Mouse (Mus musculus) cerebellum, adult 9-11 months (tissue): ENCODE results near the gene Lrfn2.
A peak's percentile ranks its signal among the peaks of the same experiment; 100 is the strongest.

Source experiments
- DNase-seq: peaks from one replicate; pipeline ENCODE4 v3.0.0; 2022

Gene Lrfn2

DNA sequence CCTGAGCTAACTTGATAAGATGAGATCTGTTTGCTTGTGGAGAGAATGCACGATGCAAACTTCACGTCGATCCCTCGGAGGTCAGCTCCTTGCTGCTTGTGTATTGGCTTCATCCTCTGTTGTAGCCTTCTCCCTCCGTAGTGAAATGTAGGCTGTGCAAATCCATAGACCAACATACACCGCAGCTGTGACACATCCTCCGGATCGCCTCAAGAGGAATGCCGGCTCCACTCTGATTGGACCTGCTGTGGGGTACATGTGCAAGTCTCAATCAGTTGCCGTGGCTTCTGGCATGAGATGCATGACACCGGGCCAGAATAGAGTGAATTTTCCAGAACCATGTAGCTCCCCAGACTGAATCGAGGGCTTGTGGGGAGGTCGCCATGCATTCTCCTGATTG lies 36.1 kb downstream of the Lrfn2 start:
- DNase-seq = no peak

DNA sequence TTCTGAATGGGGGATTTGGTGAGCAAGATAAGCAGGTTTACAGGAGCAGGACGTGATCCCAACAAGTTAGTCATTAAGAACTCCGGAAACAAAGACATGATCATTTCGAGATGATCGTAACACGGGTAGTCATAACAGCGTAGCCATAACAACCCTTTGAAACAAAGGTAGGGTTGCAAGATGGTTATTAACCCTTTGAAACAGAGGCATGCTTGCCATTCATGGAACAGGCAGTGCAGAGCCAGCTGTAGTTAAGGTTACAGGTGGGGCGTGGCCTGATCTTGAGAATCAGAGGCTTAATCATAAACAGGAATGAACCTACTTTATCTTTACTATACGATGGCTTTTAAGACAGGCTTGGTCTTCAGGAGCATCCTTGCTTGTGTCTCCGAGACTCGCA lies 39.1 kb downstream of the Lrfn2 start:
- DNase-seq = no peak

DNA sequence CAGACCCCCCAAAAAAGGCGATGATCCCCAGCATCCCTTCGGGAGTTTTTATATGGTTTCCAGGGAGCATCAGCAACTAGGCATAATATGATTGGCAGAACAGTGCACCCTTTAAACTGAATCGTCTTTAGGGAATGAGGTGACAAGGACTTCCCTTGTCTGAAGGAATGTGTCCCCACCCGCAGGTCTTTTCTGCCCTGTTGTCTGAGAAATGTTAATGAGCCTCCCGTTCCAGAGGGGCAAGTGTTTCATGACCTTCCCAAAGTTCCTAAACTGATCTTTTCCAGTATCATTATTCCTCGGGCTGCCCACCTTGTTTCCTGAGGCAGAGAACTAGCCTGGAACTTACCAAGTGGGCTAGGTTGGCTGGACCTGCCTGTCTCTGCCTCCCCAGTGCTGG lies 40.7 kb downstream of the Lrfn2 start:
- DNase-seq = no peak

DNA sequence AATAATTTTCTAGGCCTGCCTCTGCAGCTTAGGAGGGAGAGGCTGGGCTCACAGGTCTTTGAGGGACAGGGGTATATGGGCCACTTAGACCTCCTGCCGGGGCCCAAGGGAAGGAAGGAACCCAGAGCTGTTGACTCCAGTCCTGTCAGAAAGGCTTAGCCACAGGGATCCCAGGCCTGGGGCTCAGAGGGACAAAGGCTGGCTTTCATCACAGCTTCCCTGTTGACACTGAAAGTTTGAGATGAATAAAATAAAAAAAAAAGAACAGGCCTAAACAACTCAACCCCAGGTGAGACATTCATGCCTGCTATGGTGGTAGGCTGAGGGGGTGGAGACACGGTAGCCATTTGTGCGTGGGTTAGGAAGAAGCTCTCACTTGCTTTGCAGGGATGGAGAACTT lies 41.2 kb downstream of the Lrfn2 start:
- no peak for DNase-seq

DNA sequence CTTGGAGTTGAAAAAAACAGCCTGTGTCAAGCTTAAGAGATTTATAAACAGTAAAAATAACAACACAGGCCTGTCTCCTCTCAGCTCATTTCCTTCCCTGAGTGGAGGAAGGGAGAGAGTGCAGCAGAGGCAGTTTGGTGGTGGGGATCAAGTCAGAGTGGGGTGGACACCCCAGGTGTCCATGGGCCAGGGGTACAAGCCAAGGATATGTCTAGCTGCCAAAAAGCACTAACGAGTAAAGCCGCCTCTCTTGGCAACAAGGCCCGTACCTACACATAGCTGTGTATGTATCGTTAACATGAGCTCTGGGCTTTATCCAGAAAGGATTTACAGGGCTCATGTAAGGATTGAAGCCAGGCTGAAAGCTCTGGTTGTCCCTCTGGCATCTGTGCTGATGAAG lies 42.9 kb downstream of the Lrfn2 start:
- no peak for DNase-seq

DNA sequence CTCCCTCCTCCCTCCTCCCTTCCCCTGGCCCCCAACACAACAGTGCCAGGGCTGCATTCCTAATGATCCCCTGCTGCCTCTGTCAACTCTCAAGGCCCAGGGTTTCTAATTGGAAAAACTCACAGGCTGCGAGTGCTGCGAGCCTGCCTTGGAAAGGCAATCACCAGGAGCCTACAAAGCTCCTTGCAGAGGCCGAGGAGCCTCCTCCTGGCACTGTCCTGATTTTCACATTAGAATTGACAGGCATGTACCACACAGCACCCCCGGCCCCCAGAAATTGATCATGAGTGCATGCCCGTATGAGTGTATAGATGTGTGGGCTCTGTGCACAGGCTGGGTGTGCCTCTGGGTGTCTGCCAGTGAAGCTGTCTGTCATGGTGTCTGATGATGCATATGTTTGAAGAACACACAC lies 44.4 kb downstream of the Lrfn2 start:
- no peak for DNase-seq

DNA sequence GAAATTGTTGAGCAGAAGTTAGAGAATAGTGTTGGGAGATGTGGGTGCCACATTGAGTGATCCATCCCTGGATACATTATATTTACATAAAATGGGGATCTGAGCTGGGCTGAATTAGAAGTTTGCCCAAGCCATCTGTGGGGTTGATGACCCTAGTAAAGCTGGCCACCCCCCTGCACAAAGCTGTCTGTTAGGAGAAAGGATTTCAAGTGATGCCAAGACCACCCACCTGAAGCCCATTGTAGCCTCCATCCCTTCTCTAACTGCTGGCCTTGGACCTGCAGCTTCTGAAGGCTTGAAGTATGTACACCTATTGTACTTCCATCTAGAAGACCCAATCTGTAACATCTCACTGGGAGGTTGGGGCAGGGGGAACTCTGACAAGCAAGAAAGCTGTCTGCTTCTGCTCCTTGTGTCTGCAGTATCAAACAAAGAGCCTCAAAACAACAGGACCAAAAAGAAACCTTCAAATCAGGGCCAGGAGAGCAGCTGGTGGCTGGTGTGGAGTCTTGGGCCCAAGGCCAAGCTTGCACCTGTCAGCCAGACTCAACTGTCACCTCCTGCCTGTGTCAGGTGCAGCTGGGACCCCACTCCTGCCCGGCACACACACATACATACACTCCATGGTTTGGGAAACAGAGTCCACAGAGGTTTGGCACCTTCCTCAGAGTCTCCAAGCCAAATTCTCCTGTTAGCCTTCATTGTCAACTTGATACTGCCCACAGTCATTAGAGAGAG lies 63.2 kb downstream of the Lrfn2 start:
- no peak for DNase-seq

DNA sequence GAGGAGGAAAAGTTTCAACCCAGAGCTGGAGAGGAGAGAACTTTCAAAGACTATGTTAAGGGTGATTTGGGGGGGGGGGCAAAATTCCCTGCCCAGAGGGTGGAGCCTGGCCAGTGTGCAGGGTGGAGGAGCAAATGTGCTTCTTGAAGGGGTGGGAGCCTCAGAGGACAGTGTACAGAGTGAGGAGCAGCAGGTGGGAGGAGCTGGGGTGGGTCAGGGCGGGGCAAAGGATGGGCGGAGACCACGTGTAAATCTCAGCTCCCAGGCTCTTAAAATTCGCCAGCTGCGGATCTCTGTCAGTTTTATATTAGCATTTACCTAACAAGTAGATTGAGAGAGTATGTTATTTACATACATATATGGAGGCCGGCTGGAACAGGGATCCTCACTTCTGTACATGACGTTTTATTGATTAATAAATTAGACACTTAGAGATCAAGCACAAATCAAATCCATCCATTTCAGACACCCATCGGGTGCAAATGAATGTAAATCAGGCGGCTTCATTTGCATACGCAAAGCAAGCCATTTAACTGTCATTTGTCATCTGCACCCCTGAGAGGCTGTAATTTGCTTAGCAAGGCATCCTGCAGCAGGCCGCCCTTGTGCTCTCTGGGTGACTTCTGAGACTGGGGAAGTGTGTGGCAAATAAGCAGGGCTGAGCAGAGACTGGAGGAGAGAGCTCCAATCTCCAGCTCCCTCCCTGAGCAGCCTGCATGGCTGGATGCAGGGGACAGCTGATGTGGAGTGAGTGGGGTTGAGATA lies 67.5 kb downstream of the Lrfn2 start:
- DNase-seq = no peak

DNA sequence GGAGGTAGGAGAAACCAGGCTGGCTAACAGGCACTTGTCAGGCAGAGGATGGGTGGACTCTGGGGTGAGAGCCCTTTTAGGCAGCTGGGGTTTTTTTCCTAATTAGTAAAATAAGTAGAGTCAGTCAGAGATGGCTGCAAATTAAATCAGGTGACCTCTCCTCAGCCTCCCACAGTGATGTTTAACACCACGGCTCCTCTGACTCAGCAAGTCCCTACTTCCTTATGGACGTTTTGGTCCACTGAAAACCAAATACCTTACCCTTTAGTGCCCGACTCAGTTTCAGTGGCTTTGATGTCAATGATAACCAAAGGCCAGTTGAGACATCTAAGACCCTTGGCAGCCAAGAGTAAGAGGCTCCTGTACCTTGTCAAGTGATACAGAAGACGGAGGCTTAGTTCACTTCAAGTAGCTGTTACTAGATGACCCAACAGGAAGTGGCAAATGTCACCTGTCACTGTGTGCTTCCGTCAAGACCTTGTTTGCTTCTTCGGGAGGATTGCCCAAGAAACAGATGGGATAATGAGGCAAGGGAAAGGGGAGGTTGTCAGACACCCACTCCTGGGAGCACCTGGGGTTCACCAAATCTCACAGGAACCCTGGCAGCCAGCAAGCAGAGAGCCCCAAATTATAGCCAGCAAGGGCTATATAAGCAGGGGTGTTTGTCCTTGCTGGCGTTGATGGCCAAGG lies 77.3 kb downstream of the Lrfn2 start:
- no peak for DNase-seq

DNA sequence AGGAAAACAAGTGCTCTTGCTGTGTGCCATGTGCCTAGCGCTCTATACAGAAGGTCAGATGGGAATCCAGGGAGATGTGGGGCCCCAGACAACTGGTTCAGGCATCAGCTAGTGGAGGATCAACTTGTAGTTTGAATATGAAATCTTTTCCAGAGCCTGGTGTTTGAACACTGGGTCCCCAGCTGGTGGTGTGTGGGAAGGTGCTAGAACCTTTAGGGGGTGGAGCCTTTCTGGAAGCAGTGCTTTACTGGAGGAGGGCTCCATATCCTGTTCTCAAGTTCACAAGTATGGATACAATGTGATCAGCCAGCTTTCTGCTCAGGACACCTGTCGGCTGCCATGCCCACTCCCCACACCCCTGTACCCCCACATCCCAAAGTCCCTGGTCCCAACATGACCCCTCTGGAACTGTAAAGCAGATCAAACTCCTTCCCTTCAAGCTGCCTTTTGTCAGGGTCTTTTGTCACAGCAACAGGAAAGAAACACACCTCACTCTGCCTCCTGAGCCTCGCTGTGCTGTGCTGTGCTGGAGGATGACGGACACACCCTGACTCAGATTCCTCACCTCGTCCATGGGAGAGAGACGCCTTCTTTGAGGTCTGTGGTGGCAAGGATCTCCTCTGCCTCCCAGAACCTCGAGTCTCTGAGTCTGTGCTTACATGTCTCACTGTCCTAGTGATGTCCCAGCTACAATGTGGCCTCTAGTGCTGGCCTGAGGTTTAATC lies 81.9 kb downstream of the Lrfn2 start:
- no peak for DNase-seq

DNA sequence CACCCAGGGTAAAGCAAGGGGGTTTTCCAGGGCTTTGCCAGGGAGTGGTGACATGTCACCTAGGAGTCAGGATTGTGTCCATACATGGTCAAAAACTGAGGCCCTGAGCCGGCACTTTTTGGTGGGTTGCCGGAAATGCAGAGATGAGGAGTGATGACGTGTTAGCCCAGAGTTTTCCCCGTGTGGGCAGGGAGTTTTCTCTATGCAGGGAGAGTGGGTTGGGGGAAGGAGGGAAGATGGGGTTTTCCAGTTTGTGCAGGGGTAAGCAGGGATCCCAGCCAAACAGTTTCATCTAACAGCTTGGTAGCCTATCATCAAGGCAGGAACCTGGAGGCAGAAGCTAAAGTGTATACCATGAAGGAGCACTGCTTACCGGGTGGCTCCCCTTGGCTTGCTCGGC lies 83.2 kb downstream of the Lrfn2 start:
- DNase-seq = no peak

DNA sequence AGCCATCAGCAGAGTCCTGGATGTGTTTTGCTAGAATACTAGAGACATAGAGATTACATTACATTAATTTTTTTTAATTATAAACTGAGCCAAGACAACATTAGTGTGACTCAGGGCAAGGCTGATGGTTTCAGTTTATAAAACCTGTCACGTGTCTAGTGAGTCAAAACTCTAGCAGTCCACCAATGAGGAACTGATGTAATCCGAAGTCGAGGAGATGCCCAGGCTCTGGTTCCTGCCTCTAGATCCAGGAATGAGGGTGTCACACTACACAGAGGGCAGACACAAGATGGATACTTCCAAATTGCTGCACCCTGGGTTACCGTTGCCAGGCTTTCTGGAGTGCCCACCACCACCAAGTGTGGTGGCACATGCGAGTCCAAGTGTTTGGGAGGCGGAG lies 84.0 kb downstream of the Lrfn2 start:
- no peak for DNase-seq

DNA sequence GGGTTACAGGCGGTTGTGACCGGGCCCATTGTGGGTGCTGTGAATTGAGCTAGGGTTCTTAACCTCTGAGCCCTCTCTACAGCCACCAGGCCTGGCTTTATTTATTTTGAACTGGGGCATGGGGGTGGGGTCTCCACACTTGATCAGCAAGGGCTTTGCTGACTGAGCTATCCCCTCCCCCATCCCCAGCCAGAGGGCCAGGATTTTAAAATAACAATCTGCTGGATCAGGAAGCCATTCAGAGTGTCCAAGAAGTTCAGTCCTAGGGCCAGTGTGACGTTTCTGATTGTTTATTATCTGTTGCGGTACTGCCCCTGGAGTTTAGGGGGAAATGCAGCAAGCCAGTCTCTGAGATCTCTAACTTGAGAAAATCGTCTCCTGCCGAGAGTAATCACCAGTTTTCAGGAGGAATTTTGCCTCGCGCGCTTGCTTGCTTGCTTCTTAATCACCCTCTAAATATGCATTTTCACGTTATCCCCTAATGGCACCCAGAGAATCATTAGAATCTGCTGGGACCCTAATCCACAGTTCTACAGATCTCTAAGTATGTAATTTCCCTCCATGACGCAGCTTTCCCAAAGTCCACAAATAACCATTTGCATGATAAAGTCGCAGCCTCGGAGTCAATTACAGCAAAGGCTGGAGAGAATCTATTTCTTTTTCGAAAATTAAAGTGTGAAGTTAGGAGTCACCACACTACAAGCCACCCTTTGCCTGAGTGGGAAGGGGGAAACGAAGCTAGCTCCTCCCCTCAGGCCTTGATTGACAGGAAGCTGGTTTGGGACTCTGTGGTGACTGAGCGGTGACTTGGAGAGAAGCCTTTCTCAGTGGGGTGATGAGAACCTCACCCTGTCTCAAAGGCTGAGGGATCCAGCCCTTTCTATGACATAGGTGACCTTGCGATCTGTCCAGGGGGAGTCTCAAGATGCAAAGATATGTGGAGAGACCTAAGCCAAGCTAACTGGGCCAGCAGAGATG lies 85.5 kb downstream of the Lrfn2 start:
- no peak for DNase-seq

DNA sequence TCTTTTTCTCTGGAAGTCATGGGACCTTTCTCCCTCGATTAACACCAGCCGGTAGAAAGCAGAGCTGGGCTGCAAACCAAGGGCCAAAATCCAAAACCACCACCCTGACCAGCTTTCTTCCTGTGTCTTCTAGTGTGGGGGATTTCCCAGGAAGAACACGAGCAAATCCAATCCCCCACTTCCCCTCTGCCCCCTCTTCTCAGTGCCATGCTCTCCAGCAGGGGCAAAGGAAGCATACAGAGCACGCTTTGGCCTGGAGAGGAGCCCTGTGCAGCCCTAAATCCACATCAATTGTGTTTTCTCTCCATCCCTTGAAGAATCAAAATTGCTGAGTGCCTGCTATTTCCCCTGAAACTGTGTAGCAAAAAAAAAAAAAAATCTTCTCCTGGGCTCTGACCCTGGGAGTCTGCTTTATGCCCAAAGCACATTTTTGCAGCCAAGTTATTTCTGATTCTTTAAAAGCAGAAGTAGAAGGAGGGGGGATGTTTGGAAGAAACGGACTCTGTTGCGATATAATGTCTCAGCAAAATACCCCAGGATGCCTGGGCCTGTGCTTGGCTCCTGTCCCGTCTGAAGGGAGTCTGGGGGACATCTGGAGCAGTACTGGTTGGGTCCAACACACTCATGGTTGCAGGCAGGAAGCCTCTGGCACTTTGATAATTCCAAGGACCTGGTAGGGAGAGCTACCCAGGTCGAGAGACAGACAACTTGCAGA lies 86.8 kb downstream of the Lrfn2 start:
- no peak for DNase-seq

DNA sequence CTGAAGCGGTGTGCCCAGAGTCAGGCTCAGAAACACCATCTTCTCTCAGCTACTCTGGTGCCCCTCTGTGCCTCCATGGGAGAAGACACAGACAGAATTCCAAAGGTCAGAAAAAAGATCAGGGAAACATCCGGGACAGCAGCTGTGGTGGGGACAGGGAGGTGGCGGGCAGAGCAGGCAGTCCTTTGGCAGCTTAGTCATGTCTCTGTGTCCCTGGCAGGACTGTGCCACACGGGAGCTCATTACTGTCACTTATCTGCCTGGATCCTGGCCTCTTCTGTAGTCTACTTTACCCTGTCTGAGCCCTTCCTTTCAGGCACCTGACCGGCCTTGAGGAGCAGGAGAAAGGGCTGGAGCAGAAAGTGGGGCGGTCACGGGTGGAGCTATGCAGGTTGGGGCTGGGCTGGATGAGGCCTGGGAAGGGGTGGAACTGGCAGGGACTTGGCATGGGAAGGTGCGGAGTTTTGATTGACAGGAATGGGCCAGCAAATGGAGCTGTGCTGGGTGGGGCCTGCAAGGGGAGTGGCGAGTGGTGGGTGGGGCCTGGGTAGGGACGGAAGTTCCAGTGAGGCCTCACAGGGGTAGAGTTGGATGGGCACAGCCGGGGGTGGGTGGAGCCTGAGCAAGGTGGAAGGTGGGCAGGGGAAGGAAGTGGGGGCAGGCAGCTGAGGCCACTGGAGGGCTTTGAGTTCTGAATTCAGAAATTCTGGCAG lies 97.5 kb downstream of the Lrfn2 start:
- peak; percentile 5 for DNase-seq

DNA sequence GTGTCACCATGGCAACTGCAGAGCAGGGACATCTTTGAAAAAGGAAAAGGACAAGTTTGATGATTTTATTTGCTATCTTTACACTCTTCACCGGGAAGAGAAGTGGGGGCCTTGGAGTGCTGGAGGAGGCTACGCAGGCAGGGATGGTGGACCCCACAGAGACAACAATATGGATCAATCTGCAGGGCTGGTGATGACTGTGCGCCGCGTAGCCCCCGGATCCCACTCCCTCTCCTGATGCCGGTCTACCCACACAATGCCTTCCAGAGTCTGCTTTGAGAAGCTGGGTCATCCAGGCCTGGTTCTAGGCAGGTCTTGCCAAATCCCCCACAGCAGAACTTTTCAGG lies 98.1 kb downstream of the Lrfn2 start:
- no peak for DNase-seq

DNA sequence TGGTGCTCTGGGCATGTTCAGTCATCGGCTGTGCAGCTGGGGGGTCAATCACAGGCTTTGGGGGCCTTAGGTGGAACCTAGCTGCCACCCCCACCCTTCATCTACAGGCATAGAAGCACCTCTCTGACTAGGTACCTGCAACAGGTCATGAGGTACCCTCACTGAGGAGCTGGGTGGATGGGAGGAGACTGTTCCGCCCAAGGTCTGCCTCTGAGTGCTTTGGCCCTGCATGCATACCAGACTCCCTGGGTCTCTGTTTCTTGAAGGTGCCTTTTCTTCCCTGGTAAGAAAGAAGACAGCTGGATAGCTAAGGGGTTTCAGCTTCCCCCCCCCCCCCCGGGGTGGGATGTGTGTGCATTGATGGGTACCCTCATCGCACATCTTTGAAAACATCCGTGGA lies 98.7 kb downstream of the Lrfn2 start:
- DNase-seq = no peak

DNA sequence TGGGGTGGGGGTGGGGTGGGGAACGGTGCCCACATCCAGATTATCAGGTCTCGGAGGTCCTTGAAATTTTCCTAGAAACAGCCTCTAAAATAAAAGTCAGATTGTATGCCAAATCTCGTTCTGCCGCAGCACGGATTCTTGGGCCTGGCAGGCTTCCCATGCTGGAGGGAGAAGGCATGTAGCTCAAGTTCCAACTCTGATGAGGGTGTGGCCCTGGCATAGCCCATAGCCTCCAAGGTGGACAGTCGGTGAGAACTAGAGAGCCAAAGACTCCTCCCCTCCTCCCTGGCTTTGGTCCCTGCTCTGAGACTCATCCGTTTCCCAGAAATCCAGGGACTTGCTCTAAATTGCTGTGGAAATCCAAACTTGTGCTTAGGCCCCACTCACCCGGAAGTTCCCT lies 99.6 kb downstream of the Lrfn2 start:
- no peak for DNase-seq

DNA sequence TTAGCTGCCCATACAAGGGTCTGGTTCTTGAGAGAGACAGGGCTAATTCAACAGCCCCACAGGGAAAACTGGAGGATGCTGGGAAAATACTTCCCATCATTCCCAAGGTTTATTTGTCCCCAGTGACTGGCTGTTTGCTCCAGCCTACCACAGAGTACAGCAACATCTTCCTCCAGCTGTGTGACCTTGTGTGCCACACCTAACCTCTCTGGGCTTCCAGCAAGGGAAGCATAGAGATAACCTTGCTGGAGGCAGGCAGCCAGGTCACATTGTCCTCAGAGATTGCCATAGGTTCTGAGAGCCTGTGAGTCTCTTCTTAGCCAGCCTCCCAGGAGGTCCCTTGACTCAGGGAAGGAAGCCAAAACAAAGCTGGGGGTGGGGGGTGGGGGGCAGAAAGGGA lies 101.1 kb downstream of the Lrfn2 start:
- DNase-seq = no peak

DNA sequence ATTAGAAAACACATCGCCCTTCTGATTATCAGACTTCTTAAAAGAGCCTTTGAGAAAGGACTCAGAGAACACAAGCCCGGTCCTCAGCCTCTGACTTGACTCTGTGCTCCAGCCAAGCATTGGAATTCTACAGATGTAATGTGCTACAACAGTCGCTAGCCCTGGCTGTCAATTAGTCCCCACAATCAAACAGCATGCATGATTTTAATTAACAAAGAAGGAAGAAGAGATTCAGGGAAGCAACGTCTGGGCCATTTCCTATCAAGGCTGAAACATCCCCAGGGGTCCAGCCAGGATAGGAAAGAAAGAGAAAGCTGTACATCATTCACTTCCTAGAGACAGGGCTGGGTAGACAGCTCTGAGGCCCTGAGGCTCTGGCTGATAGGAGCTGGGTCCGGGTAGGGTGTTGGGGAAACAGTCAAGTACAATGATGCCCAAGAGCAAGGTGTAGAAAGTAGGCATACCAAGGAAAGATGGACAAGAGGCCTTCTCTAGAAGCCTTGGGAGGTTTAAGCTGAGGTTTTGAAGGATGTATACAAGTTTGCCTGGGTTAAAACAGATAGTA lies 101.6 kb downstream of the Lrfn2 start:
- DNase-seq = no peak

DNA sequence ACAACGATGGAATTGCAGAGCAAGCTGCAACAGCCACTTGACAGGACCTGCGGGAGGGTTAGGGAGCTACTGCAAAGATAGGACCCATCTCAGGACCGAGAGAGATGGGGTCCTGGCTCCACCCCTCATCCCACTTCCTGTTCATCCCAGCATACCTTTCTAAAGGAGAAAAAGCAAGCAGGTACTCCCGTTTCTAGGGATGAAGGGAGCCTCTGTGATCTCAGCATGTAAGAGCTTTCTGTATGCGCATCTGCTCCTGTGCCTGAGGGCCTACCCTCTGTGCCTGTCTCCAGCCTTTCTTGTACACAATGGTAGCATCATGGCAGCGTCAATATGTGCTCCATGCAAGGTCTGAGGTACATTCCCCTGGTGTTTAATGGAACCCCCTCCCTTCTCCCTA lies 102.9 kb downstream of the Lrfn2 start:
- no peak for DNase-seq
